Mouse (Mus musculus) mouse embryonic stem cell (cell line): ENCODE measurements around the gene Ms4a6c.
"Not testable (repeated sequence)": the region's sequence is repeated elsewhere in the genome, so short reads cannot be mapped to it uniquely, and the experiment has no call there.

Source experiments
- in situ Hi-C, 2 experiments: fragments of 300-500 bp; cut with MboI; formaldehyde crosslinking; loops; 1 replicate in 1 of 2; 3 replicates in 1 of 2; pipeline ENCODE4 v1.14.3; 2019 to 2020; ENCODE audit warnings: low sequenced_read_pairs in 2 of 2, low pct_unique_long_range_greater_than_20kb in 1 of 2, mixed read lengths in 1 of 2; ENCODE audit not compliant: unreplicated experiment in 1 of 2

The Ms4a6c gene

DNA sequence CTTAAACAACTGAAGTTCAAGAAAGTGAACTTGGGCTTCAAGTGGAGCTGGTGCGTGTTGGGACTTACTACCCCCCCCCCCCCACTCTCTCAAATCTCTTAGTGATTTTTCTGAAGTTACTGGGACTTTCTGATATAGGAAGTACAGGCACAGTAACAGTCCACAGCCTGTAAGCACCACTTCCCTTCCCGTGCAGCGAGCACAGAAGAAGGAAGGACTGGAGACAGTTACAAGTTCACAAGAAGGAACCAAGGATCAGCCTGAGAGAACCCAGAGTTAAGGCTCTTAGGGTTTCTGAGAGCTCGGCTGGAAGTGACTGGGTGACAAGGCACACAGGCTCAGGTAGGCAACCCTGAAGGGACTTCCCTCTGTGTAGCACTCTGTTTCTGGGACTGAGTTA, at the start of gene Ms4a6c:
Ms4a6c (plus strand) TSS at position 152 of the 400 bp plus-strand sequence.
- in situ Hi-C loops, result not testable (repeated sequence)

DNA sequence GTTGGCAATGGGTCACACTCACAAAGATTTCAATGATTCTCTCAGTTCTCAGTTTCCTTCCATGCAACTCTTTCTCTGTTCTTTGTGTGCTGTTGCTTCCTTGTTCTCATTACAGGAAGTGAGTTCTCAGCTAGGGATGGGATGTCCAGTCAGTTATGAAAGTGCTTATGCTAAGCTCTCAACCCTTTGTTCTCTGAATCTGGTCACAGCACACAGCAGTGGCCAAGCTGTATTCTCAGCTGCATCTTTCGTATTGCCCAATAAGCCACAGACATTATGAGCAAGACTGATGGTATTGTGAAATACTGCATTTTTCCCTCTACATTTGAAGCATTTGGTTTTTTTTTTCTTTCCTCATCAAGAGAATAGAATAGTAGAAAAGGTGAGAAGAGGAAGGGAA, 38.0 kb upstream of the Ms4a6c start:
- in situ Hi-C loops, result not testable (repeated sequence)

DNA sequence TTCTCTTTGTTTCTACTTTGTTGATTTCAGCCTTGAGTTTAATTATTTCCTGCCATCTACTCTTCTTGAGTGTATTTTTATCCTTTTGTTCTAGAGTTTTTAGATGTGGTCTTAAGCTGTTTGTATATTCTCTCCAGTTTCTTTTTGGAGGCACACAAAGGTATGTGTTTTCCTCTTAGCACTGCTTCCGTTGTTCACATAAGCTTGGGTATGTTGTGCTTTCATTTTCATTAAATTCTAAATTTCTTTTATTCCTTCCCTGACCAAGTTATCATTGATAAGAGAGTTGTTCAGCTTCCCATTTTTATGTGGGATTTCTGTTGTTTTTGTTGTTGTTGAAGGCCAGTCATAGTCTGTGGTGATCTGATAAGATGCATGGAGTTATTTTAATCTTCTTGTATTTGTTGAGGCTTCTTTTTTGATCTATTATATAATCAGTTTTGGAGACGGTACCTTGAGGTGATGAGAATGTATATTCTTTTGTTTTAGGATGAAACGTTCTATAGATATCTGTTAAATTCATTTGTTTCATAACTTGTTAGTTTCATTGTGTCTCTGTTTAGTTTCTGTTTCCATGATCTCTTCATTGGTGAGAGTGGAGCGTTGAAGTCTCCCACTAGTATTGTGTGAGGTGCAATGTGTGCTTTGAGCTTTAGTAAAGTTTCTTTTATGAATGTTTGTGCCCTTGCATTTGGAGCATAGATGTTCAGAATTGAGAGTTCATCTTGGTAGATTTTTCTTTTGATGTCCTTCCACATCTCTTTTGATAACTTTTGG, 33.9 kb upstream of the Ms4a6c start:
- in situ Hi-C loops, result no loop called here

DNA sequence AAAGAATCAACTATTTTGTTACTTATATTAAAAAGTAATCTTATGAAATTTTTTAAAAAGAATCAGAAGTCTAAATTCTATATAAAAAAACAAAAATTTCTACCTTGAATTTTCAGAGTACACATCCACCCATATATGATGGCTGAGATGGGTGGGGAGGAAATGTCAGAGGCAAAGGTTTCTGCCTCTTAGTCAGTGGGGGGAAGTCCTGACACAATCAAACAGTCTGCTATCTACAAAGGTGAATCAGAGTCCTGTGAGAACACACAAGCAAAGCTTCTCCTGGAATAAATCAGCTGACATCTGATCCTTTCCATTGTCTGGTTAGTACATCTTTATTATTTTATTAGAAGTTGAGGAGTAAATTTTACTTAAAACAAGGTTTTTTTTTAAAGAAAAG, 25.8 kb upstream of the Ms4a6c start, which contains the start of gene Ms4a4b:
Ms4a4b (plus strand) TSS at position 216 of the 400 bp plus-strand sequence.
- in situ Hi-C loops, result no loop called here

DNA sequence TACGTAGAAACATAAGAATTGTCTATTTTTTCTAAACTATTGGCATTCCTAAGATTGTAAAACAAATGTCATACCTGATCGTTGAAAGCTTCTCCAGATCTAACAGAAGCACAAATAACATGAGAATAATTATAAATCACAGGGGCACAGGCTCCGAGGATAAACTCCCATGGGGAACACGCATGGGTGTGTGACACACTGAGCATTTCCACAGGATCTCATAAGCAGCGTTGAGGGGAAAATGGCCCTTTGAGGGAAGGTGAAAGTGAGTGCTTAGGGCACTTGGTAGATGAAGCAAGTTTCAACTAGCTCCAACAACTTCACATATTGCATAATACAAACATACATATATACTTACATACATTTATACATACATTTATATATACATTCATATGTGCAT, 25.2 kb upstream of the Ms4a6c start:
- in situ Hi-C loops, result no loop called here

DNA sequence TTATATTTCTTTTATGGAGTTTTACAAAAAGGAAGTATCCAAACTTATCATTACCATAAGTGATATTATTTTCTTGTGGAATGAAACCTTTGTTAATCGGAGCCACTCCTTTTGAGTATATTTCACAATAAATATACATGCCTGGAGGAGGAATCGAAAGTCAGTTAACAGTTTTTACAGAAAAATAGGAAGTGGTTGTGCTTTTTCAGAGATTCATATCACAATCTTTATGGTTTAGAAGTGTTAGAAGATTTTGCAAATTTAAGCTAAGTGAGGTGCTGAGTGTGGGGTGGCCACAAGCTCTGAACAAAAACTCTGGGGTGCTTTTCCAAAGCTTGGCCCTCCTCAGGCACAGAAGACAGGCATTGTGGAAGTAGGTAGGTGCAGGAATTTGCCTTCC, 21.9 kb upstream of the Ms4a6c start:
- in situ Hi-C loops, result no loop called here

DNA sequence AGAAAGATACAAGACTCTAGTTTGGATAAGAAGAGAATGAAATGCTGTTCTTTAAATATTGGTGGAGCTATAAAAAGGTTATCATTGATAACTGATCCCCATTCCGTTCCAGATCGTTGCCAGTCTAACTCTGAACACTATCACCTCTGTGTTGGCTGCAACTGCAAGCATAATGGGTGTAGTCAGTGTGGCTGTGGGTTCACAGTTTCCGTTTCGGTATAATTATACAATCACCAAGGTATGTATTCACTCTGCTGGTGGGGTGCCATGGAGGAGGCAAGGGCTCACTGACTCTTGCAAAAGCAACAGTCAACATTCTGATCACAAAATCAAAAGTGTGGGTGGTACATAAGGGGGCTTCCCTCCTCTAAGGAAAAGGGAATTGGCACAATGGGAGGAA, 10.1 kb upstream of the Ms4a6c start:
- in situ Hi-C loops, result not testable (repeated sequence)

DNA sequence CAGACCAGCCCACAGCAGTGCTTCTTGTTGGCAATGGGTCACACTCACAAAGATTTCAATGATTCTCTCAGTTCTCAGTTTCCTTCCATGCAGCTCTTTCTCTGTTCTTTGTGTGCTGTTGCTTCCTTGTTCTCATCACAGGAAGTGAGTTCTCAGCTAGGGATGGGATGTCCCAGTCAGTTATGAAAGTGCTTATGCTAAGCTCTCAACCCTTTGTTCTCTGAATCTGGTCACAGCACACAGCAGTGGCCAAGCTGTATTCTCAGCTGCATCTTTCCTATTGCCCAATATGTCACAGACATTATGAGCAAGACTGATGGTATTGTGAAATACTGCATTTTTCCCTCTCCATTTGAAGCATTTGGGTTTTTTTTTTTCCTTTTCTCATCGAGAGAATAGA, 4.4 kb upstream of the Ms4a6c start:
- in situ Hi-C loops, result not testable (repeated sequence)

DNA sequence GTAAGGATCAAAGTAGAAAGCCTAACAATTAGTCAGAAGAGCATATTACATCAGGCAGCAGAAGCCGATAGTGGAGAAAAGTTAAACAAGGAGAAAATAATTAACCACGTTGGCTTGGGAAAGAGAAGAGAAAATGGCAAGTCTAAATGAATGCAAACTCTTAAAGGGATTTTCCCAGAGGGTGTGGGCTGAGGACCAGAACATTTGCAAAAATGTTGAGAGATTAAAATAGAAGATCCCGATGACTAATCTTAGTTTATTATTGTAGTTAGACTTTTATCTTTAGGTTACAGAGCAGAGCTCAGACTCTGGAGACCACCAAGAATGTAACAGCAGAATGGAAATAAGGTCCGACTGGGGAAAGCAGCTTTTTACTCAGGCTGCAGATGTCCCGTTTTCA, 2.7 kb upstream of the Ms4a6c start:
- in situ Hi-C loops, result no loop called here

DNA sequence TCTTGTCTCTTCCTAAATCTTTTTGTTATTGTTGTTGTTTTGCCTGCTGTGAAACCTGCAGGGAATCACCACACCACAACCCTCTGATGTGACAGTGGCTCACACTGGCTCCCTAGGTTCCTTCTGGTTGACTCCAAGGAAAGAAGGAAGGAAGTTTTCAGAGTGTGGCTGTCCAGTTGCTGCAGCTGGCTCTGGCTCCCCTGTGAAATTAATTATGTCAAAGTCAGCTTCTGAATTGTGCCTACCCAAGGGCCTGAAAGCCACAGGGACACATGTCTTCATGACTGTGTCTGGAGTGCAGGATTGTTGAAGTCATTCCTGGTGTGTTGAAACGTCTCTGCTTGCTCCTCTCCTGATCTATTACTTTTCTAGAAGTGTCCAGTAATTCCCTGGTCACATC, 805 bp upstream of the Ms4a6c start:
- in situ Hi-C loops, result not testable (repeated sequence)

DNA sequence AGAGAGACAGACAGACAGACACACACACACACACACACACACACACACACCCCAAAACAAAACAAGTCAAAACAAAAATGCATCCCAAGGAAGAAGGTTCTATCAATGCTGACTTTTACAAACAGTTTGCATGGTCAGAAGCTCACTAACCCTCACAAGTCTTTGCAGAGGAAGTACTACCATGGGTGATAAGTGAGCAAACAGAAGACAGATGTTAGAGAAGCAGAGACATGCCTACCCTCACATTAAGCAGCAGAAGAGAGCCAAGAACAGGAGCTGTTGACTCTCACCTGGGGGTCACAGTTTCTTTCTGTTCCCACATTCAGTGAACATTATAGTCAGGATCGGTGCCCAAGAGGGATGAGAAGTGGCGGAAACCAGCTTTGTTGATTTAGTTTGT, 10.5 kb downstream of the Ms4a6c start:
- in situ Hi-C loops, result no loop called here

DNA sequence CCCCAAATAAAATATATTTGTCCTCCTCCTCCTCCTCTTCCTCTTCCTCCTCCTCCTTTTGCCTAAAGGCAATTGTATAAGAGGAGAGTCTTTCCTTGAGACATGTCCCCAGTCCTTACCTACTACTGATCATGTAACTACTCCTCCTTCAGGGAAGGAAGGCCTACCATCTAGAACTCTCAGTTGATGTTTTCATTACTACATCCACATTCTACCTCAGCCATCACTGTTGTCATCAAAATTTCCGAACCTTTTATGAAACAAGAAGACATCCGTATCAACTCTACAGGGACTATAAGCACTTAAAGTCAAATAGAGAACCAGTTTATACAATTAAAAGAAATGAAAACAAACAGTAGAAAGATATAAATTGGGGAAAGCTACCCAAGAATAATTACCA, 13.5 kb downstream of the Ms4a6c start:
- in situ Hi-C loops, result no loop called here

DNA sequence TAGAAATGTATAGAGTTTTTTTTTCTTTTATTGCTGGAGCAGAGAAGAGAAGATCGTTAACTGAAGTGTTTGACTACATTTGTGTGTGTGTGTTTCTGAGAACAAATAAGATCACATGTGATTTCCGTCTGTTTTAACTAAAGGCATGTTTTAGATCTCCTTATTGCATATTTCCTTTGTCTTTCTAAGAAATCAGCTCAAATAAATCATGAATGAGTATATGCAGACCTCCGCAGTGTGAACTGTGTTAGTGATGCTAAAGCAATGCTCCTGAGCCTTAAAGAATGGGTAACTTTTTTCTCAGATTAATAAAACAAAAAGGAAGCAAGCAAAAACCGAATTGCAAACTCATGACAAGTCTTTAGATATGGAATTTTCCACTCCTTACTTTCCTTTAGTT, 14.8 kb downstream of the Ms4a6c start:
- in situ Hi-C loops, result no loop called here

DNA sequence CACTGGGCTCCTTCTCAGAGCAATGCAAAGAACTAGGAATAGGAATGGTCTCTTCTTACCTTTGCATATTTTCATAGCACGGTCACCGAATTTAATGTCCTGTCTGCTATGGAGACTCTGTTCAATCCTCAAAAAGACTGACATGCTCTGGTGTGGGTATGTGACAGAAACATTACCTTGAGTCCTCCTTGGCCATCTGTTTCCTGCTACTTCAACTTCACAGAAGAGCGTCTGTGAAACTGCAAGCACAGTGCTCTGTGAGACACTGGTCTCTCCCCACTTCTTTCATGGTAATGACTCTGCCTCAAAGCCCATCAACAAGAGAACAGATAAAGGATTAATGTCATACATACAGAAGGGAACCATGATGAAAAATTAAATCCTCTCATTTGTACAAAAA, 15.2 kb downstream of the Ms4a6c start:
- in situ Hi-C loops, result no loop called here

DNA sequence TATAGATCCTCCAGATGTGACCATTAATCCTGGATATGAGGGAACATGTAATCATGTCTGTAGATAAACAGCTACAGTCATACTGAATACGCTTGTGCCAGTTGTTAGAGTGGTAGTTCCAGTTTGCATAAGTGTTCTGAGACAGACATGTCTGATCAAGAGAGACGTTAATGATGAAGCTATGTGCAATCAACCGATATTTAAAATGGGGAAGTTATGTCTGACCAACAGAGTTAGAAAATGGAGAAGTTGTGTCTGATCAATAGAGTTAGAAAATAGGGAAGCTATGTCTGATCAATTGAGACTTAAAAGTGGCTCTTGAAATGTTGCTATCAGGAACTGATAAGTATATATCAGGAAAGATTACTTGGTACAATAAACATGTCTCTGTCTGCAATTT, 16.1 kb downstream of the Ms4a6c start:
- in situ Hi-C loops, result no loop called here

DNA sequence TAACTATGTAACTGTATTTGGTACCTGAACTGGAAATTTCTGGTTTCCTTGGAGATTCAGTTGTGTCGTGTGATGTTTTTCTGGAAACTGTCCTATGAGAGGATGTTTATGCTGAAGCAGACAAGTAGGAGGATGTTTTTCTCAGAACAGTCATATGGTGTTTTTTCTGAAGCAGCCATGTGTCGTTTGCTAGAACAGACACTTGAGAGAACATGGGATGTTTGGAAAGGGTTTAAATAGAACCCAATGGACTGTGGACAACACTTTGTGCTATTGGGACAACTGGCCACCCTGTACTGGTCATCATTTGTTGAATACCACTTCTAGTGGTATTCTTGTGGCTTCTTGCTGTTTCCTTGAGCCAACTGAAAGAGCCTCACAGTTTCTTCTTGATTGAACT, 16.6 kb downstream of the Ms4a6c start, which contains the start of gene Gm8369:
Gm8369 (plus strand) TSS at position 193 of the 400 bp plus-strand sequence.
- in situ Hi-C loops, result no loop called here

DNA sequence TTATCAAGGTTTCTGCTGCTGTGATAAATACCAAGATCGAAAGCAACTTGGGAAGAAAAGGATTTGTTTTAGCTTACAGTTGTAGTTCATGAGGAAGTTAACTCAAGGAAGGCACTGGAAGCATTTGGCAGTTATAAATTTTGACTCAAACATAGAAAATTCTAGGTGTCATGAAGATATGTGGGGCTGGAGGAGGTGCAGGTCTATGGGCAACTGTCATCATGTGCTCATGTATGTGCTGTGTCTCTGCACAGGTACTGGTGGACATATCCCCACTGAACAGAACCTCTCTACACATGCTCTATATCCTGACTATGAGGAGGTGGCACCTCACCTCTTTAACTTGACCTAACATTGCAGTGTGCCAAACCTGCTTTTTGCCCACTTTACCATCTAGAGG, 17.4 kb downstream of the Ms4a6c start:
- in situ Hi-C loops, result no loop called here

DNA sequence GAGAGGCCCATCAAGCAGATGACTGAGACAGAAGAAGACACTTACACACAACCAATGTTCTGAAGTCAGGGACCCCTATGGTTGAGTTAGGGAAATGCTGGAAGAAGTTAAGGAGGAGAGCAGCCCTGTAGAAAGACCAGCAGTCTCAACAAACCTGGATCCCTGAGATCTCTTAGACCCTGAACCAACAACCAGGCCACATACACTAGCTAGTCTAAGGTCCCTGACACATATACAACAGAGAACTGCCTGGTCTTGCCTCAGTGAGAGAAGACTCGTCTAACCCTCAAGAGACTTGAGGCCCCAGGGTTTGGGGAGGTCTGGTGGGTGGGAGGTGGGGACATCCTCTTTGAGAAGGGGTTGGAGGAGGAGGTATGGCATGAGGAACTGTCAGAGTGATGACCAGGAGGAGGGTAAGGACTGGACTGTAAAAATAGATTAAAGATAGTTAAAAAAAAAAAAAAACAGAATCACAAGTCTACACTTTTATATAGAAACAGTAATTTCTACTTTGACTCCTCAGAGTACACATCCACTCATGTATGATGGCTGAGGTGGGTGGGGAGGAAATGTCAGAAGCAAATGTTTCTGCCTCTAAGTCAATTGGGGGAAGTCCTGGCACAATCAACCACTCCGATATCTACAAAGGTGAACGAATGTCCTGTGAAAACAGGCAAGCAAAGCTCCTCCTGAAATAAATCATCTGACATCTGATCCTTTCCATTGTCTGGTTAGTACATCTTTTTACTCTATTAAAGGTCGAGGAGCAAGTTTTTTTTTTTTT, 22.4 kb downstream of the Ms4a6c start:
- in situ Hi-C loops, result no loop called here

DNA sequence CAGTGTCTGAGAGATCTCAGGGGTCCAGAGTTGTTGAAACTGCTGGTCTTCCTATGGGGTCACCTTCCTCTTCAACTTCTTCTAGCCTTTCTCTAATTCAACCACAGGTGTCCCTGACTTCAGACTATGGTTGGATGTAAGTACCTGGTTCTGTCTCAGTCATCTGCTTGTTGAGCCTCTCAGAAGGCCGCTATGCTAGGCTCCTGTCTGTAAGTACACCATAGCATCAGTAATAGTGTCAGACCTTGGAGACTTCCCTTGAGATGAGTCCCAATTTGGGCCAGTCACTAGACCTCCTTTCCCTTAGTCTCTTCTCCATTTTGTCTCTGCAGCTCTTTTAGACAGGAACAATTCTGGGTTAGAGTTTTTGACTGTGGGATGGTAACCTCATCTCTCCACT, 23.5 kb downstream of the Ms4a6c start:
- in situ Hi-C loops, result no loop called here

DNA sequence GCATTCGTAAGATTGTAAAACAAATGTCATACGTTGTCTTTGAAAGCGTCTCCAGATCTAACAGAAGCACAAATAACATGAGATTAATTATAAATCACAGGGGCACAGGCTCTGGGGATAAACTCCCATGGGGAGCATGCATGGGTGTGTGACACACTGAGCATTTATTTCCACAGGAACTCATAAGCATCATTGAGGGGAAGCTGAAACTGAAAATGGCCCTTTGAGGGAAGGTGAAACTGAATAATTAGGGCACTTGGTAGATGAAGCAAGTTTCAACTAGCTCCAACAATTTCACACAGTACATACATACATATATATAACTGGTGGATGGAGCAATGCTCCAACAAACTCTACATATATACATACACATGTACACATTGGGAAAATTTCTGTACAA, 25.4 kb downstream of the Ms4a6c start:
- in situ Hi-C loops, result no loop called here
